Mouse (Mus musculus): ENCODE results near the gene Zfp169.
"Not testable (repeated sequence)": the region's sequence is repeated elsewhere in the genome, so short reads cannot be mapped to it uniquely, and the experiment has no call there.

The Zfp169 gene

GRCm38 (mm10) chr13:48513003-48513929, at the start of gene Zfp169, which contains the start of gene A830005F24Rik:
Zfp169 (minus strand) TSS chr13:48513451.
A830005F24Rik (plus strand) TSS chr13:48513570.
- peak; percentile 92 for DNase-seq (ENCODE audit: low spot score)

GRCm38 (mm10) chr13:48562336-48562735, 49.1 kb upstream of the Zfp169 start:
- no peak for DNase-seq (ENCODE audit: low spot score)

DNA sequence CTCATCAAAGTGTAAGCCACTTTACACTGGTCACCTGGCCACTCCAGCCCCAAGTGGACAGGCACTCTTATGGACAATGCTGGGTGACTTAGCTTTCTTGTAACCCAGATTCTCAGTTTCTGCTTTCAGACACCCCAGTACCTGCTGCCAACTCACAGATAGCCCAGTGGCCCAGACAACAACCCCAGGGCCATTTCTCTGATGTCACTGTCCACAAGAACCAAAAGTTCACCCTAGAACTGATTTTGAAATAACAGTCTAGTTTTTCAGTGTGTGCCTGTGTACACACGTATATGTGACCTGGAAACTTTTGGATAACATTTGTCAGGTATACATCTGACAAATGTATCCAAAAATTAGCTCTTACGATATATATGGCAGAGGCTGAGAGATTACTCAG, 48.2 kb upstream of the Zfp169 start:
- DNase-seq (ENCODE audit: low spot score): no peak

DNA sequence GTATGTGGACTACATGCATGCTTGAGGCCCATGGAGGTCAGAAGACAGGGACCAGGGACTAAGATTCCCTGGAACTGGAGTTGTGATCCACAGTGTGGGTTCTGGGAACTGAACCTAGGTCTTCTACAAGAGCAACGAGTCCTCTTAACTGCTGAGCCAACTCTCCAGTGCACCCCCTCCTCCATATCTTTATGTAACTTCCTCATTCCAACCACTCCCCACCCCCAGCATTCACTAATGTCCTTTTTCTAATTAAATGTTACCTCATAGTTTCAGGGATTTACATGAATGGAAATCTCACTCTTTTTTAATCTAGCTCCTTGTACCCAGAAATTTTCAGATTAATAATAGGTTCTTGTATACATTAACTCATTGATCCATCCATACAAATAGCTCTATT, 42.7 kb upstream of the Zfp169 start:
- no peak for DNase-seq (ENCODE audit: low spot score)

- DNase-seq (ENCODE audit: low spot score): no peak
These were observed 41.3 kb upstream of the Zfp169 start for GRCm38 (mm10) chr13:48554552-48554951.

- DNase-seq (ENCODE audit: low spot score): no peak
These were observed 40.3 kb upstream of the Zfp169 start for GRCm38 (mm10) chr13:48553511-48553910.

DNA sequence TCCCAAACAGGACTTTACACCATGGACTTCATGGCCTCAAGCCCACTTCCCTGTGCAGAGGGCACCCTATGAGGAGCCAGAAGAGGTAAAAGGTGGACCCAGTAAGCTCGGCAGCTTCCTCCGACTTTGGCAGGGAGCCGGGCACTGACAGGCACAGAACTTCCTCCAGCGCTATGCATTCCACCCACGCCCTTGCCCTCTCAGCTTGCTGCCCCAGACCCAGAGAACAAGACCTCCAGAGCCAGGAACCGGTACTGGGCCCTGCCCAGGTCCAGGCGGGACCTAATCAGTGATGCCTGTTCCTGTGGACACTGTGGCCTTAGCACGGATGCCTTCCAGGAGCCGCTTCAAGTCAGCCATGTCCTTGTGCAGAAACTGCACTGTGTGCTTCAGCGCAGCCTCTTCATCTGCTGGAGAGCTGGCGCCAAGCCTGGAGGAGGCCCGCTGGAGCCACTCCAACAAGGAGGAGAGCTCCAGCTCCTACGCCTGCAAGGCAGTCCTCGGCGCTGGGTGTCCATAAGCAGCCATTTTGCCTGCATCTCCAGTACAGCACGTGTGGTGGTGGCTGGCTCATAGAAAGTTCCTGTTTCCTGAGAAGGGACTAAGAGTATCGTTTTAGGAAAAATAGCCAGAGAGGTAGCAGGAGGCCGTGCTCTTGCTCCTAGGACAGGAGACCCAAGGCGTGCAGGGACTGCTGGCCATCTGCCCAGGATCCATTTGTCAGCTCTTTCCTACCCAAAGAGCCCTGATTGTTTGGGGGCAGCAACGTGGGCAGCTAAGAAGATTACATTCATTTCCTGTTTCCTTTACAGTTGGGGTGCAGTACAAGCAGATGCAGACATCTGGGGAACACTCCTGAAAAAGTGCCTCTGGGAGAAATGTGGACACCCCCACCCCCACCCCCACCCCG, 39.2 kb upstream of the Zfp169 start:
- DNase-seq (ENCODE audit: low spot score): peak; percentile 91

GRCm38 (mm10) chr13:48548296-48548695, 35.0 kb upstream of the Zfp169 start:
- no peak for DNase-seq (ENCODE audit: low spot score)

DNA sequence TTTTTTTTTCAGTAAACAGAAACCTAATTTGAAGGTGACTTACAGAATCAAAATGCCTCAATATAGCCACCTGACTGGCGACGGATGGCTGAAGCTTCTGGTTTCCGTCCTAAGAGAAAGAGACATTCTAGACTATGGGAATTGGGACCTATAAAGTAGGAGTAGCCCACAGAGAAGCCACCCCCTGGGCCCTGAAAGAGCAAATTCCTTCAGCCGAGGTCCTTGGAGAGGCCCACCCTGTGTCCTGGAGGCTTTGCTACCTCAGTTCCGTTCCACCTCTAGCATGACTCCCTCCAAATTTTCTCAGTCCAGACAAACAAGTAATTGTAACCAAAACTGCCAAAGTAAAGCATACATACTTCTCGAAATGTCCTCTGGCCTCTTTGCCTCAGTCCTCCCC, 34.4 kb upstream of the Zfp169 start:
- DNase-seq (ENCODE audit: low spot score): no peak

DNA sequence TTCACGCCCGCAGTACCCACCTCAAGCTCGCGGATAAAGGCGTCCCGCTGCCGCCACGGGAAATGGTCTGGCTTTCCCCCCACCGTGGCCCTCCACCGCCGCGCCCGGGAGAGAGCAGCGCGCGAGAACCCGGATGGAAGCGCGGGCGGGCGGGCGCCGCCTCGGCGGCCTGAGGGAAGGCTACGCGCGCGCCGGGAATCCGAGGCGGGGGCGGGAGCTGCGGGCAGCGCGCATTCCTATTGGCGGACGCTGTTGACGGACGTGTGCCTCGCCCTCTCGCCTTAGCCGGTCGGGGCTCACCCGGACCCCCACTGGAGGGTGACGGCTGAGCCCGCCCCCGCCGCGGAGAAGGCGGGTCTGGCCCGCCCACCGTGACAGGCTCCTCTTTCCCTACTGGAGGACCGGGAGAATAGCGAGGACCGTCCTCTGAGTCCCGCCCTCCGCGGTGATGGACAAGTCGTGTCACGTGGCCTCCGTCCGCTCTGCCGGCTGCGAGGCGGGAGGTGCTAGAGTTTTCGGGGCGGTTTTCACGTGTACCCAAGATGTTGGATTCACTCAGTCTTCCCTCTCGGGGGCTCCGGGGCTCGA, 33.2 kb upstream of the Zfp169 start:
- peak; percentile 100 for DNase-seq (ENCODE audit: low spot score)

DNA sequence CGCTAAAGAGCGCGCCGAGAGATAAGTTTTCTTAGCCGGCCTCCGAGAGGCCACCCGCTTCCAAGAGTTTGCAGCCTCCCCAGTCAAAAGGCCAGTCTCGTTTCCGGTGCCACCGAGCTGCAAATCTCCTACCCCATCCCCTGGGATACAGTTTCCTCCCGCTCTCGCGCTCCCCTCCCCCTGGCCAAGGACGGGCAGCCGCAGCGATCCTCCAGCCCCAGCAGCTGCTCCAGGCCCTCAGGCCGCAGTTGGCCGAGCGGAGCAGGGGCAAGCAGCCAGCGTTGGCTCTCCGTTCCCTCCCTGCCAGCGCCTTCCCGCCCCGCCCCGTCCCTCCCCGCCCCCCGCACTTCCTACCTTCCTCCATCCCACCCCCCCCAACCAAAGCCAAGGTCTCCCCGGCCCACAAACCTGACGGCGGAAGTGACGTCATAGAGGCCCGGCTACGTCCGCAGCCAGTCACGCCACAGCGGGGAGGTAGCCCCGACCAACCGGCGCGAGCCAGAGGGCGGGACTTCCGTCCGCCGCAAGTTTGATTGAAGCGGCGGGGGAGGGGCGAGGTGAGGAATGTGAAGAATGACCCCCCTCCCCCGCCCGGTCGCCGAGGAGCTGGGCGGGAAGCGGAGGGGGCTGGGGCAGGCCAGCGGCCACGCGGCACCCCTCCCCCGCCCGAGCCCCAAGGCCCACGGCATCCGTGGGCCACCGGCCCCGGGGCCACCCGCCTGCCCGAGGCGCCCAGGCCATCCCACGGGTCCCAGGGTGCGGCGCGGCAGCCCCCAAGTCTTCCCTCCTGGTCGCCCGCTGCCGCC, 32.4 kb upstream of the Zfp169 start:
- DNase-seq (ENCODE audit: low spot score): peak; percentile 98

GRCm38 (mm10) chr13:48544867-48545266, 31.6 kb upstream of the Zfp169 start:
- DNase-seq (ENCODE audit: low spot score): no peak

DNA sequence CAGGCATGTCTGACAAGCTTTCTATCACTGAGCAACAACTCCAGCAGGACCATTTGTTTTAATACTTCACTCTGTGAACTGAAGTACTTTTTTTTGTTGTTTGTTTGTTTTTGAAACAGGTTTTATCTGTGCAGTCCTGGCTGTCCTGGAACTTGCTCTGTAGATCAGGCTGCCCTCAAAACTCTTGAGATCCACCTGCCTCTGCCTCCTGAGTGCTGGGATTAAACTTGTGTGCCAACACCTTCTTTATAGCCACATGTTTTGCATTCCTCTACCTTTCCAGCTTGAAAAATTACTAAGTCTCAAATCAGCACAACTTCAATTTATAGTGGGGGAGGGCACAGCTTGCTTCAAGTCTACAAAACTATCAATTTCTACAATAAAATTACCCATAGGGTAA, 31.1 kb upstream of the Zfp169 start:
- no peak for DNase-seq (ENCODE audit: low spot score)

DNA sequence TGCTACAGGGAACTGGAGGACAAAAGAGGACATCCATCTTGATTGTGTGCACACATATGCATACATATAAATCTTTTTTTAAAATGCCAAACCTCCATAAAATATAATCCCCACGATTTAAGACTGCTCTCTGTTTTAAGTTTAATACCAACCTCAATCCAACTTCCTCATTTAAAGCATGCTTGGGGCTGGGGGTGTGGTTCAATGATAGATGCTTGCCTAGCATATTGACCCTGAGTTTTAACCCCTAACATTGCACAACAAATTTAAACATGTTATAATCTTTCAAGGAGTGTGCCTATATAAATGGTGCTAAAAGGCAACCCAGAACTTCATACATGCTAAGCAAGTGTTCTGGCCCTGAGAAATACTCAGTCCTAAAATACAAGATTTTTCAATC, 27.2 kb upstream of the Zfp169 start:
- DNase-seq (ENCODE audit: low spot score): no peak

DNA sequence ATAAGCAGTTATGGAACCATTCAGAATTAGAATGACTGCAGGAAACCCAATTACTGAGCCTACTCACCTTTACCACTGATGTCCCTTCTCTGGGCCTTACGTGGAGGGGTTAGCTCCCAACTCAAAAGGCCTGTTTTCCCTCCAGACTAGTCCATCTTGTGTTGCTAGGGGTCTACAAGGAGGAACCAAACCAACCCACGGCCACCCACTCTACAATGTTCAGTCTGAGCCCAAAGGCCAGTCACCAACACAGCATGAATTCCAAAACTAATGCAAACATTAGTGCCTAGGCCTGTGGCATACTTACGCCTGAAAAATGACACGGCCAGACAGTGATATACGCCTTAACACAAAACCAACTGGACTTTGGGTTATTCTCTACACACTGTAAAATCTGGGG, 20.2 kb upstream of the Zfp169 start:
- DNase-seq (ENCODE audit: low spot score): no peak

- no peak for DNase-seq (ENCODE audit: low spot score)
These were observed 18.2 kb upstream of the Zfp169 start for GRCm38 (mm10) chr13:48531448-48531847.

- DNase-seq (ENCODE audit: low spot score): peak; percentile 51
These were observed 17.4 kb upstream of the Zfp169 start for GRCm38 (mm10) chr13:48530685-48531084.

GRCm38 (mm10) chr13:48529028-48529427, 15.8 kb upstream of the Zfp169 start:
- no peak for DNase-seq (ENCODE audit: low spot score)

- DNase-seq (ENCODE audit: low spot score): peak; percentile 82
These were observed 15.0 kb upstream of the Zfp169 start for GRCm38 (mm10) chr13:48528123-48528871.

GRCm38 (mm10) chr13:48525745-48526144, 12.5 kb upstream of the Zfp169 start:
- DNase-seq (ENCODE audit: low spot score): no peak

GRCm38 (mm10) chr13:48519122-48519521, 5.9 kb upstream of the Zfp169 start:
- not testable (repeated sequence) for DNase-seq (ENCODE audit: low spot score)

Data from lung, postnatal 25 days (tissue).